Mouse (Mus musculus): ENCODE measurements around the gene Nop16.
A peak's percentile ranks its signal among the peaks of the same experiment; 100 is the strongest.
"Not testable (repeated sequence)": the region's sequence is repeated elsewhere in the genome, so short reads cannot be mapped to it uniquely, and the experiment has no call there.

The Nop16 gene

DNA sequence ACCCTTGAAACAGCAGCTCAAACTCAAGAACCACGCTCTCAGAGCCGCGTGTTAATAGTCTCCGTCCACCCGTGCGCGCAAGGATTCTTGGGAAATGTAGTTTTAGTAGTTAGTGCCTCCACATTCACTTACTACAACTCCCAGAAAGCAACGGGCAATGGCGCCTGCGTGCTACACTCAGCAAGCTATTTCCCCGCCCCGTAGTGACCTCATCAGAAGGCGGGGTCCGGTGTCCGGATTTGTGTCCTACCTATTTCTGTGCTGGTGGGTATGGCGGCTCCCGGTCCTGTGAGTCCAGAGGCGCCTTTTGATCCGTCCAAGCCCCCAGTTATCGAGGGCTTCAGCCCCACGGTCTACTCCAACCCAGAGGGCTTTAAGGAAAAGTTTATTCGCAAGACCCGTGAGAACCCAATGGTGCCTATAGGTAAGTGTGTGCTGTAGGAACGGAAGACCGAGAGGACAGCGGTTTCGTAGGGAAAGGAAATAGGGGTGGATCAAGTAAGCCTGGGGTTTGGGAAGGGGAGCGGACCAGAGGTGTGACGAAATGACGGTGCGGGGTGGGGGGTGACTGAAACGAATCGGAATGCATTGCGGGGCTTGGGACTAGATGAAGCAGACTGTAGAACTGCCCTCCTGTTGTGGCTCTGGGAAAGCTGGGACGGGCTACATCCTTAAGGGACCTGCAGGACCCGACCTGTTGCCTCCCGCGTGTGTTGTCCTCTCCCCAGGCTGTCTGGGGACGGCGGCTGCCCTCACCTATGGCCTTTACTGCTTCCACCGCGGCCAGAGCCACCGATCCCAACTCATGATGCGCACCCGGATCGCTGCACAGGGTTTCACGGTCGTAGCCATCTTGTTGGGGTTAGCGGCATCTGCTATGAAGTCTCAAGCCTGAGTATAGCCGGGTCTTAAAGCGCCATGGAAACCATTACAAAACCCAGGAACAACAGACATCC is at the start of gene Nop16, which contains the start of gene Higd2a:
Gene Nop16 (minus strand): TSS at position 95 of the 956 bp plus-strand sequence.
Gene Higd2a (plus strand): TSS at position 212 of the 956 bp plus-strand sequence.
- DNase-seq (ENCODE audit: low spot score in 2 of 2) = peak; percentile 90 to 97

DNA sequence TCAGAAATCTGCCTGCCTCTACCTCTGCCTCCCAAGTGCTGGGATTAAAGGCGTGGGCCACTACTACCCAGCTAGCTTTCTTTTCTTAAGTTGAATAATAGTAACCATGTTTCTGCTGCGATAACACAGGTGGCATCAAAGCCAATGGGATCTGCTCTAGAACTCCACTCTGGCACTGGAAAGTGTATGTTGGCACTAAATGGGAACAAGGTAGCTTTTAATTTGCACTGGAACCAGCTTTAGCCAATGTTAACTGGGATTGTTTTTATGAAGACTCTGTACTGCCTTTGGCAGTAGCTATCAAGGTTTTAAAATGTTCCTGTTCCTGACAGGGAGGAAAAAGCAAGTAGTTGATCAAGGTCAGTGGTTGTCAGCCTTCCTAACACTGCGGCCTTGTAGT is 45.1 kb upstream of the Nop16 start:
- DNase-seq (ENCODE audit: low spot score in 2 of 2) = no peak

DNA sequence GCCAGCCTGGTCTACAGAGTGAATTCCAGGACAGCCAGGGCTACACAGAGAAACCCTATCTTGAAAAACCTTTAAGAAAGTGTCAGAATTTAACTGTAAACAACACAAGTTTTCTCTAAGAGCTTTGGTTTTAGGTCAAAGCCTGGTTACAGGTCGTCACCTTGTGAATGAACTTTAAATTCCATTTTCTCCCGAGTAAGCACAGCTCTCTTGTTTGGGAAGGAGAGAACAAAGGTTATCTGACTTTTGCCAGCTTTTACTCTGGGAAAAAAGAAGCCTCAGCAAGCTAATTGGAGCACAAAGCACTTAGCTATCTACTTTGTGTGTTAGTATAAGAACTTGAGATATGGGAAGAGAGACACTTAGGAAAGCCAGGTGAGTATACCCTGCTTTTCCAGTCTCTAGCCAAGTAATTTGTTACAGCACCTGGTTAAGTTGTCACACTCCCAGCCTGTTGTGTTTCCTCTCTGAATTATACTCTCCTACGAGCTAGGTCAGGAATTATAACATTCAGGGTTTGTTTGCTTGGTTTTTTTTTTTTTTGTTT is 42.9 kb upstream of the Nop16 start:
- DNase-seq (ENCODE audit: low spot score in 2 of 2) = no peak

DNA sequence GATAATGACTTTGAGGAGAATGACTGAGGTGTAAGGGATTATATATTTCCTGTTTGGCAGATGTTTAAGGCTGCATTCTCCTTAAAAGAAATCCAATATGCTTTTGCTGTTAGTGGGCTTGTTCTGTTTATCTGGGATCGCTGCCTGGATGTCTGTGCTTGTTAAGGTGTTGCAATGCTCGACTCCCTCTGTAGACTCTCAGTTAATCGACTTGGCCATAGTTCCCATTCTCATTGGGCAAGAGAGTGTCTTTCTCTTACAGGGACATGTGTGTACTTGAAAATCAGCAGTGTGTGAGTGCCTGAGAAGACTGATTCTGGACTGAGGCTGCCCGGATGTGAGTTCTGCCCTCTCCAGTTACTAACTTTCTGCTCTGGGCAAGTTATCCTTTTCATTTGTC is 39.2 kb upstream of the Nop16 start:
- DNase-seq (ENCODE audit: low spot score in 2 of 2) = no peak

DNA sequence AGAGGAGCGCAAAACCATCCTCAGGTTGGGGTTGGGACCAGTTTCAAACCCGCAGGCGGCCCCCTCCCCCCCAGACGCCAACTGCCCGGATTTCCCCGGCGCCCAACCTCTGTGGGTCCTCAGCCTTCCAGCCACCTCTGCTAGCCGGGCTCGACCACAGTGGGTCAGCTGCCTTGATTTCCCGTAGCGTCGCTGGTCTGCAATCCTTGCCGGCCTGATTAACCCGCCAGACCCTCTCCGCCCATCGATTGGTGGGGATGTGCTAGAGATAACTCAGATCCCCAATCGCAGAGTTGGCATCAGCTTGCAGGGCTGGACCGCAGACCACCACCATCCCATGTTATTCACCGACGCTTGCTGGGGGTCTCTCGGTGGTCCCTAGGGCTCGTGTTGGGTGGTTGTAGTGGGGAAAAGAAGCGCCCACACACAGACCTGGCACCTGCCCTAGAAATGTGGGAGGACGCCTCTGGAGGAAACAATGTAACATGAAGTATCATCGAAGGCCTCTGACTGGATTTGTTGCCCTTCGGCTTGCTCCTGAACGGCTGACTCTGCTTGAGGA is 32.2 kb upstream of the Nop16 start:
- DNase-seq (ENCODE audit: low spot score in 2 of 2) = no peak

DNA sequence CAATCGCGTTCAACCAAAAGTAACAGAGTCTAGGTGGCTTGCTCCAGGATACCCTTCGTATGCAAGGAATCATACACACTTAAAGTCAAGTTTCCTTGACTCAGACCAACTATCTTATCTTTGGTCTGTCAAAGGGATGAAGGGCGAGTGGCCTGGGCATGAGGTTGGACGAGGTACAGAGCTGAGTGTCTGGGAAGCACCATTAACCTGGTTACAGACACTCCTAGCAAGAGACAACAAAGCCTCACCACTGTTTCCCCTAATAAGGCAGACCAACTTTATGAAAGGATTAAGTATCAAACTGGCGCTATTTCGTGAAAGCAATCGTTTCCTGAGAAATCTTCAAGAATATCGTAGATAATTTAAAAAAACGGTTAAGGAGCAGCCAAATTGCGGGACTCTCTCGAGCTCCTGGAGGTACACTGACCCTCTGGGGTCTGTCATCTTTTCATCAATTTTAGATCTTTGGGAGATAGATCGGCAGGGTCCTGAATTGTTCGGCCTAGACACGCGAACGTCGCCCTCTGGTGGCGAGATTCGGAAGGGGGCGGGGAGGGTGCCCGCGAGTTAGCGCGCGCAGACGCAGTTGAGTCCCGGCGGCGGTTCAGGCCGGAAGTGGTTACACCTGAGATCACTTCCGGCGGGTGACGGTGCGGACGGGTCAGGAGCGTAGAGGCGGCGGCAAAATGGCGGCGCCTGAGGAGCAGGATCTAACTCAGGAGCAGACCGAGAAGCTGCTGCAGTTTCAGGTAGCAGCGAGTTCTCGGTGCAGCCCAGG is 31.5 kb upstream of the Nop16 start, which contains the start of gene Faf2:
Gene Faf2 (plus strand): TSS at position 630 of the 778 bp plus-strand sequence.
- DNase-seq (ENCODE audit: low spot score in 2 of 2) = peak; percentile 98 to 99

DNA sequence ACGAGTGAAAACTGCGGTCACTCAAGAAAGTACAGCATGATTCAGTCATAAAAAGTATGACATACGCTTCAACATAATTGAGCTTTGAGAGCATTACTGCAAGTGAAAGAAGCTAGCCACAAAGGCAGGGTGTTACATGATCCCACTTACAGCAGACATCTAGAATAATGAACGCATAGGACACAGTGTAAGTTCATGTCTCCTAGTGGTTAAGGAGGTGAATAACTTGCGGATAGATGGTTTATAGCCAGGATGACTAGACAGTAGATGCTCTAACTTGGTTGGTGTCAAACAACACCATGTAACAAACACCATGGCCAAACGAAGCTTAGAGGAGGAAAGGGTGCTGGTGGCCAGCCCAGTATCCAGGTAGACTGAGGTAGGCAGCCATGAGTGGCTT is 27.1 kb upstream of the Nop16 start:
- DNase-seq (ENCODE audit: low spot score in 2 of 2) = no peak

DNA sequence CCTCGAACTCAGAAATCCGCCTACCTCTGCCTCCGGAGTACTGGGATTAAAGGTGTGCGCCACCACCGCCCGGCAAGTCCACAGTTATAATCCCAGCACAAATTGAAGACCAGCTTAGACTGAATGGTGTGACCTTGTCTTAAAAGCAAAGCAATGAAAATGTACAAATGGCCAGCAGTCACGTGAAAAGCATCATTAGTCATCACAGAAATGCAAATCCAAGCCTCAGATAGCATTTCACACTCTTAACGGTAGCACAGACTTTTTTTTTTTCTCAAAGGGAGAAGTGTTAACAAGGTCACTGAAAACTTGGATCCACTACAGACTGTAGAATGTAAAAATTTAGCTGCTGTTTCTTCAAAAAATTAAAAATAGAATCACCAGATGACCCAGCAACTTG is 26.4 kb upstream of the Nop16 start:
- DNase-seq (ENCODE audit: low spot score in 2 of 2) = no peak

DNA sequence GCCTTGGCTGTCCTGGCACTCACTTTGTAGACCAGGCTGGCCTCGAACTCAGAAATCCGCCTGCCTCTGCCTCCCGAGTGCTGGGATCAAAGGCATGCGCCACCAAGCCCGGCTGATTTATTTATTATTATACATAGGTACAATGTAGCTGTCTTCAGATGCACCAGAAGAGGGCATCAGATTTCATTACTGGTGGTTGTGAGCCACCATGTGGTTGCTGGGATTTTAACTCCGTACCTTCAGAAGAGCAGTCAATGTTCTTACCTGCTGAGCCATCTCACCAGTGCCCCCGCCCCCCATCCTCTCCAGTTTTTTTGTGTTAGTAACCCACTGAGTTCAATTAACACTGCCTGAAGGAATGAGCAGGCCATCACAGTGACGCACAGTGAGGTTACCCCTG is 23.3 kb upstream of the Nop16 start:
- not testable (repeated sequence) for DNase-seq (ENCODE audit: low spot score in 2 of 2)

DNA sequence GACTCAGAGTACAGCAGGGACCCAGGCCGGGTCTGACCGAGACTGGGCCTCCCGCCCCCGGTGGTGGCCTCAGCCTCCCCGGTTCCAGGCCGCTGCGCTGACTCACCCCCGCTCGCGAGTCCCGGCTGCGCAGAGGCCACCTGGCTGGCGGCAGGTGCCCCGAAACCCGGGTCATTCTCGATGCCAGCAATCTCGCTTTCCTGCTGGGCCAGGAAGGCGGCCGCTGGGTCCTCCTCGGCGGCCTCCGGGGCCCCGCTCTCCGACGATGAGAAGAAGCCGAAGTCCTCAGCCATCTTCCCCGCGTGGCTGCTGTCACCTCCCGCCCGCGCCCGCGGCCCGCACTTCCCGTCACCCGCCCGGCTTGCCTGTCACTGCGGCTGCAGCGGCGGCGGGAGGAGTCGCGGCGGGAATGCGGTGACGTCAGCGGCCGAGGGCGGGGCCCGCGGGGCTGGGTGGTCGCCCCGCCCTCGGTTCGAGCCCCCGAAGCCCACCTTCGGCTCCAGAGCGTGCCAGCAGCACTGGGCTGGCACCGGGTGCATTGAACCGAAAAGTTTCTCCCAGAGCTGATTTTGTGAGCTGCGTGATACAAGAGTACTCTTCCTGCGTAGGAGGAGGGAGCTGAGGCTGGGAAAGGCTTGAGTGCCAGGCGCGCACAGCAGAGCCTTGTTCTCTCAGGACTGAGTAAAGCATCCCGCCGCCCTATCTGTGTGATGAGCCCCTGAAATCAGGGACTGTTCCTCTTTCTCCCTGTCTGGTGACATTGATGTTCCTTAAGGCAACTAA is 21.3 kb upstream of the Nop16 start, which contains the start of gene Cltb:
Gene Cltb (minus strand): TSS at position 373 of the 783 bp plus-strand sequence.
- peak; percentile 80 to 83 for DNase-seq (ENCODE audit: low spot score in 2 of 2)

DNA sequence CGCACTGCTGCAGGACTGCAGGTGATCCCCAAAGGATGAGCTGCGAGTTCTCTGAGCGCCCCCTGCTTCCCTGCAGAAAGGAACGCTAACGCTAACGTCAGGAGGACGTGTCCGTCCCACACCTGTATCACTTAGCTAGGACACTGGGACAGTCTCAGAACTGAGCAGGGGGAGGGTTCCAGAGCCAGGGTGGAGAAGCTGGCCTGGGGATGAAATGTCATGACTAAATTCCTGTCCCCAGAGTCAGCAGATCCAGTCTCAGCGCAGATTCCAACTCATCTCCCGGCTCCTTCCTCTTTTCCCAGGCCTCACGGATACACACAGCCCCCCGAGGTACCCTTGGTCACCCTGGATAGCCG is 20.7 kb upstream of the Nop16 start:
- no peak for DNase-seq (ENCODE audit: low spot score in 2 of 2)

DNA sequence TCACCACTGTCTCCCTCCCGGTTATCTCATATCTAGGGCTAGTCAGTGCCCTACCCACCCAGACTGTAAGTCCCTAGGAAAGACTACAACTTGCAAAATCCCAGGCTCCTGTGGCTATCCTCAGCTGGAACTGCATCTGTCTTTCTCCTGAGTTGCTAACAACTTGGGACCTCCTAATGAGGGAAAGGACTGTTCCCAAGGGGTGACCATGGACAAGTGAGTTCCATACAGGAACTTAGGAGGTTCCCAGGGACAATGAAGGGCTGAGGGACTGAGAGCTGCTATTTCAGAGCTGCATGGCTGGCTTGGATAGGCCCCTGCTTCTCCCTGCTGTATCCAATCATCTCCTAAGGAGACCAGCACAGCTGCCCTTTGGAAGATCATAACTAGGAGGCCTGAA is 19.4 kb upstream of the Nop16 start:
- DNase-seq (ENCODE audit: low spot score in 2 of 2) = no peak

DNA sequence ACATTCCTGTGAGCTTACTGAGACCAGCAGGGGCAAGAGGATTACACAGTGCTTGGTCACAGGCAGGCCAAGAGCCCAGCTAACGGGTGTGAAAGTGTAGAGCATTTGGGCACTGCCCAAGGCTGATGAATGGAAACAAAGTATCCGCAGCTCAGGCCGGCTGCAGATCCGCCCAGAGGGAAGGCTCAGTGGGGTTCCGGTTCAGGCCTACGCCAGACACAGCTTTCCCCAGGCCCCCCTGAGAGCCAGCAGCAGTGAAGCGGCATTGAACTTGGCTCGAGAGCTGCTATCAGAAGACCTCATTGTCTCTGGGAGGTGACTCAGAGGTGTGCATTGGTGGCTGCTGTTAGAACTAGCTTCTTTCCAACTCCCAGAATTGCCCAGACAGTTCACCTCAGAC is 18.8 kb upstream of the Nop16 start:
- DNase-seq (ENCODE audit: low spot score in 2 of 2) = no peak

DNA sequence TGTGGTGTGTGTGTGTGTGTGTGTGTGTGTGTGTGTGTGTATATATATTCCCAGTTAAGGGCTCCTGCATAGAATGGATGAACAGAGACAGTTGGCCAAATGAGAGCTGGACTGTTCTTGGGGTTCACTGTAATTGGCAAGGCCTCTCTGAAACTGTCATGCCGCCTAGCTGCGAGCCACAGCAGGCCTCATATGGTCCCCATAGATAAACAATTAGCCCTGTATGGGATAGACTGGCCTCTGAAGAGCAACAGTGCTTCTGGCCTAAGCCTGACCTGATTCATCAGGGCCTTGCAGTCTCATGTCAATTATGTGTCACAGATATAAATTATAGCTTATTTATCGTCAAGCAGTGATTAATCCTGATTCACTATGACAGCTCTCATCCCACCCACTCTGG is 18.1 kb upstream of the Nop16 start:
- DNase-seq (ENCODE audit: low spot score in 2 of 2) = no peak

DNA sequence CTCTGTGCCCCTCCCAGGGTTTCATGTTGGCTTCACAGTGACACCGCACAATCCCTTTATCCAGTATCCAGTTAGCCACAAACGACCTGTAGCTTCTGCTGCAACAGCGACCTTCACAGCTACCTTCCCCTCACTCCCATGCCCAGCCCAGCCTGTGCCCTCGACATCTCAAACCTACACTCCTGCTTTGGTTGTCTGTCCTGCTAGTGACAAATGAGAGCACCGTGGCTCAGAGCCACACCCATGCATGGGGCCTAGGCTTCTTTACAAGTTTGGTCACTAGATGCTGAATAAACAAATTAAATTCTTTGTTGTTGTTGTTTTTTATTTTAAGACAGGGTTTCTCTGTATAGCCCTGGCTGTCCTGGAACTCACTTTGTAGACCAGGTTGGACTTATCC is 17.3 kb upstream of the Nop16 start:
- no peak for DNase-seq (ENCODE audit: low spot score in 2 of 2)

DNA sequence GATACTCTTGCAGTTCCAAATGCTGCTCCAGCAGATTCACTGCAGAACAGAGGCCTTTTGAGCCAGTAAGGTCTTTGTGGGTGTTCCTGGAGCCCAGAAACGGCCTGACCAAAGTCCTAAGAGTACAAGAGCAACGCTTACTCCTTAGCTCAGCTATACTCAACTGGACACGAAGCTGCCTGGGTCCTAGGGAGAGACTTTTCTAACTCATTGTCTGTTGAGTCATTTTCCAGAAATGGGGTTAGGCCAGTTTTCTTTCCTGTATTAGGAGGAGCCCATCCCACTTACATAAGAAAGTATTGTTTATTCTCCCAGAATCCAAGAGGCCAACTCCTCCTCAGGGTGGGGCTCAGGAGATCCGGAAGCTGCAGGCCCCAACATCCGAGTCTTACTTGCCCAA is 15.5 kb upstream of the Nop16 start:
- no peak for DNase-seq (ENCODE audit: low spot score in 2 of 2)

DNA sequence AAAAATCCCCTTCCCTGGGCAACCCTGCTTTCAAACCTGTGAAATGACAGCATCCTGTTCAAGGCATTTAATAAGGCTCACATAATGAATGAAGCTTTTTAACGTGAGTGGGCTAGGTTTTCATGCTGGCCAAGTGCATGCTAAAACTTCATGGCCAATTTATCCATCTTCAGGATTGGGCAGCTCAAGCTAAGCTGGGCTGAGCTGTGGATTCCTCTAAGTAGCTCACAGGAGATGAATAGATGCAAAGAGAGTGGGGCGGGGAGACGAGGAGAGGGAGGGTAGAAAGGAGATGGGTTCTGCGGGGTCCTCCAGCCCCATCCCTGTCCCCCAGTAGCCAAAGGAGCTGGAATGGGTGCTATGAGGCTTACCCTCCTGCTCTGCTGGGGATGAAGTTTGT is 14.3 kb upstream of the Nop16 start:
- DNase-seq (ENCODE audit: low spot score in 2 of 2) = no peak

DNA sequence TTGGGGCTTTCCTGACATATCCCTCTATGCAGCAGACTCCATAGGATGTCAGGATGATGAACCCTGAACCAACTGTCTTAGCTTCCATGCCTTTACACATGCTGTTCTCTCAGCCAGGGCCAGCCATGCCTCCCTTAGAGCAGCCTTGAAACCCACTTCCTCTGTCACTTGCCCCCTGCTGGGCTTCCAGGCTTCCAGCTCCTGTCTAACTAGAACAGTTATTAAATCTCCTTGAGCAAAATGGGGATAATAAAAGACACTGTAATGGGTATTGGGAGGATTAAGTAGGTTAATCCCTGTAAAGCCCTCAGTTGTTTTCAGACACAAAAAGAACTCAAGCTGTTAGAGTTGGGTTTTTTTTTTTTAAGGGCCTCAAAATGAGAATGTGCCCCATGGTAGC is 13.6 kb upstream of the Nop16 start:
- DNase-seq (ENCODE audit: low spot score in 2 of 2) = no peak

DNA sequence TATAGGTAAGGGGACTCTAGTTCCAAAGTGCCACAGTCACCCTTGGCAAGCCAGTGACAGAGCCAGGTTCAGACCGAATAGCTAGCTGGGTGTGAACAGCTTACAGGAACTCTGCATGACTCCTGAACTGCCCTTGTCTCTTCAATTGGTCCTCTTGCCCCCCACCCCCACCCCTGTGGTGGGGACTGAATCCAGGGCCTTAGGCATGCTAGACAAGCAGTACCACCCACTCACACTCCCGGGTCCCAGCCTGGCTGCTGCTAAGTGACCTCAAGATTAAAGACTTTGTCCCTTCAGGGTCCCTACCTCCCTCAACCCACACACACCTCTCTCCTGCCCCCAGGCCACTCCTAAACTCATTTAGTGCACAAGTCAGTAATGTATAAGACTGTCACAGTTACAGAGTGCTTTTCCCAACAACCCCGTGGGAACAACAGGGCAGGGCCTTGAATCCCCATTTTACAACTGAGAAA is 12.8 kb upstream of the Nop16 start:
- DNase-seq (ENCODE audit: low spot score in 2 of 2) = no peak

DNA sequence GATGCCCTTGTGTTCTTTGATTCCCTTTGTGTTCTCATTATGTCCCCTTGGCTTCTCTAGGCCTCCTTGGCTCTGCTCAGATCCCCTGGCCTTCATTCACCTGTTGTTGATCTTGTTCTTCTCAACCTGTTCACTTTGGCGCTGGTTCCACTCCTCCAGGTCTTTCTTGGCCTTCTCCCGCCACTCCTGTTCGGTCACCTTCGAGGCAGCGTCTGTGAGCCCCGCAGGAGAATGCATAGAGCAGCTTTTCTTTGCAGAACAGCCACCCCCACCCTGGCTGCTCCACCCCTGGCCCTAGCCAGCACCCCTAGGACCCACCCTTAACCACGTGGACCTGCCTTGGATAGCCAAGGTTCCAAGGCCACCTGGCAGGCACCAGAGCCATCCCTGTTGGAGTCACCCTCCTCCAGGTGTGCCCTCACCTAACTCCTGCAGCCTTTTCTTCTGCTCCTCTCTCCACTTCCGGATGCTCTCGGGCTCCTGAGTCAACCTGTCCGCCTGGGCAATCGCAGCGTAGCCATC is 8.8 kb upstream of the Nop16 start:
- DNase-seq (ENCODE audit: low spot score in 2 of 2) = no peak

DNA sequence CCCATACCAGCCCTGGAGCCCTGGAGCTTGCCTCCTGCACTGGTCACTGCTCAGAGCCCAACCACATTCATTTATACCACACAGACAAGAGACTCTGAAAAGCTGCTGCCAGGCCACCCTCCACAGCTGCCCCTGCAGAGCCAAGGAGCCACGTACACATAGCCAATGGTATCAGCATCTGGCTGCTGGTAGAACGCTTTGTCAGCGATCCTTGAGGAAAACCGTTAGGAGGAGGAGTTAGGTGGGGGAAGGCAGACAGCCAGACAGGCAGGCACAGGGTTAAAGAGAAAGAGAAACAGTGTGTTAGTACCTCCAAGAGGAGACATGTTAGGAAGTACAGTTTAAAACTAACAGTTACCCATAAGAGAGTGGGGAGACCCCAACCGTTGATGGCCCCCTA is 7.0 kb upstream of the Nop16 start:
- no peak for DNase-seq (ENCODE audit: low spot score in 2 of 2)
